Mouse (Mus musculus) brain, embryonic 14.5 days (tissue): Measurements from ENCODE around the gene Nme9.

Experiments
- CTCF ChIP-seq: fragments of 200-500 bp; IDR thresholded peaks from 2 replicates; pipeline ENCODE4 v1.5.1; 2012; ENCODE audit warnings: inconsistent platforms, mild to moderate bottlenecking, moderate library complexity, borderline replicate concordance; ENCODE audit not compliant: insufficient read depth, insufficient read length; ENCODE audit errors: extremely low read depth
- POLR2A ChIP-seq: fragments of 200-500 bp; IDR thresholded peaks from 2 replicates; pipeline ENCODE4 v1.6.1; 2012; ENCODE audit warnings: mild to moderate bottlenecking, inconsistent platforms, borderline replicate concordance; ENCODE audit not compliant: poor library complexity, insufficient read depth, insufficient read length, severe bottlenecking; ENCODE audit errors: extremely low read depth

- TF ChIP-seq POLR2A (no peak), CTCF (no peak)
These were observed 31.1 kb upstream of the Nme9 start for GRCm38 (mm10) chr9:99419951-99420701.
